Mouse (Mus musculus) c-Kit-negative CD71-positive TER-119-positive erythroid progenitor cells, embryonic 14.5 days (primary cell): ENCODE measurements at regions not wholly inside any gene's neighbourhood (a gene's known extent, or its start where the extent isn't known, plus 50 kb on each side); places are given as distances from the start of the nearest gene placed in this dataset.
"Not testable (repeated sequence)": the region's sequence is repeated elsewhere in the genome, so short reads cannot be mapped to it uniquely, and the experiment has no call there.

ENCODE experiments used
- DNase-seq: peaks from one replicate; pipeline ENCODE4 v3.0.0-alpha.2; 2013; ENCODE audit warnings: low read depth, low spot score

DNA sequence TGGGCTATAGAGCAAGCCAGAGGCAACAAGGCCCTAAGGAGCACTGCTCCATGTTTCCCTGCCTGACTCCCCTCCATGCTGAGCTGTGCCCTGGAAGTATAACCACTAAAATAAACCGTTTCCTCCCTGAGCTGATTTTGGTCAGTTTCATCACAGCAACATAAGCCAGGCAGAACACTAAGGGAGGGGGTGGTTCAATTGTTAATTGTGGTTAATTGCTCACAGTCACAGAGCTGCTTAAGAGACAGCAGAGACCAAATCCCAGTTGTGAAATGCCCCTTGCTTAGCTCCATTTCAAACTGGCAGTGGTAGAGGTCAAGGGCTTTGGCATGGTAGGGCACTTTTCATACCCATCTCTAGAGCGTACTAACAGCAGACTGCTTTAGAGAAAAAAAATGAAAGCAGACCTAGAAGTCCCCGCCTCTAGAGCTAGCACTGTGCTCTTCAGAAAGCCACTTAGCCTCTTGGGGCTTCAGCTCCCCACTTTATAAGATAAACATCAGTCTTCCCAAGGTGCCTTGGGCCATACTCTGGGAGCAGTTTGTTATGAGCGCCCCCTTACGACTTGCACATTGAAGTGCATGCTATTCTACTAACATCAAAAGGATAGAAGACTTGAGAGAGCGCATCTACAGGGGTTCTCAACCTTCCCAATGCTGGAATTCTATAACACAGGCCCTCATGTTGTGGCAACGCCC, 380.3 kb upstream of the Zfp703 start:
- DNase-seq = no peak

DNA sequence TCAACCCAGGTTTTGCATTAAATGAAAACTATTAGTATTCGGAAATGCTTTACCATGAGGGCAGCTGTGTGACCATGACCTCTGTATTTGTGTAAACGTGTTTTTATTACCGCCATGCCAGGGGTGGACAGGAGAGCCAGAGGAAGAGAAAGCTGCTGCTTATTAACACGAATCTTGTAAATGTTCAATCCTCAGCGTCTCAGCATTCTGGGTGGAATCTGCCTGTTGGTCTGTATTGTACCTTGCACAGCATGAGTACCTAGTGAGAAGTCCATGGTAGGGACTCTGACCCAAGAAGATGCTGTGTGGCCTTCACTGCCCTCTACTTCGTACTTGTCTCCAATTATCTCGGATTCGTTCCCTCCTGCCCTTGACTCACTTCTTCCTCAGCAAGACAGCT, 378.6 kb upstream of the Zfp703 start:
- DNase-seq = no peak

DNA sequence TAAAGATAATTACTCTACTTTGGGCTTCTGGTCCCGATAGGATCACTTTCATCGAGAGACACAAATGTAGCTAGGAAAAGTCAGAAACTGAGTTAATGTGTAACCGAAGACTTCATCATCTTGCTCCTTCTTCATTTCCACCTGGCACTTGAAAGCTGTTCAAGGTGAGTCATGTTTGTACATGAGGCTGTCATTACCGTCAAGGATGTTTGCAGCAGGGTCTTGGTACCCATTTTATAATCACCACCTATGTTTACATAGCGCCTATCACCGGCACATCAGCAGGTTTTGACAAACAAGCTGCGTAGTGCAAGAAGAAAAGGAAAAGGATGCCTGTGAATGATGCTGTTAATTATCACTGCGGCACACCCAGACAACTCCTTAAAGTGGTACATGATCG, 377.0 kb upstream of the Zfp703 start:
- no peak for DNase-seq

DNA sequence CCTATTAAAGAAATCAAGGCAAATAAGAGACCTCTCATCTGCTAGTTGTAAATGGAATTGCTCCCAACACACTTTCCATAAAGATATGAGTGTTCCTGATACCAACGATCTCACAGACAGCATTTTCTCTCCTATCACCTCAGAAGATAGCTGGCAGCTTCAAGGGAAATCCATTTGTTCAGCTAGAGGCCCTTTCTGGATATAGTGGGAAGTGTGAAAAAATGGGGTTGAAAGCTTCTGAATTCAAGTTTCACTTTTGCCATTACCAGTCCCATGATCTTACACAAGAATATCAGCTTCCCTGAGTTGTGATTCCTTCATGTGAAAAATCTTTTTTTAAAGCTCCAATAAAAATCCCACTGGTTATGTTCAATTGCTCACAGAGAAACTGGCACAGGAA, 369.1 kb upstream of the Zfp703 start:
- DNase-seq = no peak

DNA sequence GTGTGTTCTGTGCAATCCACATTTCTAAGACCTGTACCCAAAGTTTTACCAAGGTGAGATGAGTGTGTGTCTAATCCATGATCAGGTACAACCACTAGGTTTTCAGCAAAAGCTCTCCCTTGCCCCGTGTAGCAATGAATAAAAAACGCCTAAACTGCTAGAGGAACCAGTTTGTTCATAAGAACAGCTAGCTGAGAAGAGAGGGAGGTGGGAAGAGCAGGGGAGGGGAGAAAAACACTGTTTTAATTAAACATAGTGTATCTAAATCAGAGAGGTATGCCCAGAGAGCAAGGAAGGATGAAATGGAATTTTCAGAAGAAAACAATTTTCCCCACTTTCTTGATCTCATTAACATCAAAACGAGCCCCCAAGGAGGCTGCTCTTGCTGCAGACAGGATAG, 368.5 kb upstream of the Zfp703 start:
- DNase-seq = no peak

DNA sequence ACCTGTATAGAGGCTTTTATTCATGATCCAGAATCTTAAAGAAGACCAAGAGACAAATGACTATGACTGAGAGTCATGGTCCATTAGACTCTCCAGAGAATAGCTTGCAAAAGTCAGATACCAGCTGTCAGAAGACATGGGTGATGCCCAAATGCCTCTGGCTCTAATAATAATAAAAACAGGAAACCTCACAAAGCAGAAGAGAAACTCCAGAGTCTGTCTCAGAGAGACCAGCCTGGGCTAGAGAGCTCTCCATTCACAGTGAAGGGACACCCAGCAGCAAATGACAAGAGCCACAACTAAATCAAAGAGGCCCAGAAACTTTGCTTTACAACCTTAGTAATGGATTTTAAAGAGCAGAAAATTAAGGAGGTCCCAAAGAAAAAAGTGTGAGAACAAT, 365.0 kb upstream of the Zfp703 start:
- no peak for DNase-seq

DNA sequence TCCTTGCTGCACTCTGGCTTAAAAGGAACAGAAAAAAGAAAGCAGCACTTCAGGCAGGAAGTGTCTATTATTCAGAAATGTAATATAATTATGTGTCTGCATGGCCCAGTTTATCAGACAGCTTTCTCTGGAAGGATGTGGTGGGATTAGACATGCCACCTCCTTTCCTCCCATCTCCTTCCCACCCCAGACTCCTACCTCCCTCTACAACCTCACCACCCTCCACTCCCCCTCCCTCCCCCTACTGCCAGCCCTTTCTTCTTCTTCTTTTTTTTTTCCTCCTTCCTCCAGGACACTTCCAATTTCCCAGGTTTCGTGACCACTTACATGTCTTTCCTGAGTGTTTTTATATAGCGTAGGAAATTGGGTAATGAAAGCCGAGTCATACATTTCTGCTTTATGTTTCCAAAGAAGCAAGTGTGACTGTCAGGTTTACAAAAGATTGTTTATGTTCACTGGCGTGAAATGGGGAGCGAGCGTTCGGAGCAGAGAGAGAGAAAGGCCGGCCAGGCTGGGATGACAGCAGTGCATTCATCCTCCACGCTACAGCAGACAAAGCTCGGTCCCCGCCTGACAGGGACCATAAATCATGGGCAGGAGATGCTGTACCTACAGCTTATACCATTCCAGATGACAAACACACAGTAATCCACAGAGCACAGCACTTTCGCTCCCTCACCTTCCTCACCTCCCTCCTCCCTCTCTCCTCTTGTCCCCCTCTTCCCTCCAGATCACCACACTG, 354.6 kb upstream of the Zfp703 start:
- no peak for DNase-seq

DNA sequence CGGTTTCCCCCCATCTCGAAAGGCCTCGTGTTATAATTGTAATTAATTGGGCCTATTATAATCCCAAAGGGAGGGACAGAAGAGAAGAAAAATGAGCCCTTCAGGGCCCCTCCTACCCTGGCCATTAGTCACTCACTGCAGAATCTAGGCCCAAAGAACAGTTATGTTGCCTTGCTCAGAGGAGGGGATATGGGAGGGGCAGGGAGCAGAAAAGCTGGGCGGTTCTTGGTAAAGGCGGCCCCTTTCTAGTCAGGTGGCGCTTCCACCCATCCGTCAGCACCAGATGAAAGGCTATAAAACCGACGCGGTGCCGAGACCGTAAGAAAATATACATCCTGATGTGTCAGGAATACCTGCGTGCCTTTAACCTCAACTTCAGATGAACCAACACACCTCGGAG, 350.9 kb upstream of the Zfp703 start:
- no peak for DNase-seq

DNA sequence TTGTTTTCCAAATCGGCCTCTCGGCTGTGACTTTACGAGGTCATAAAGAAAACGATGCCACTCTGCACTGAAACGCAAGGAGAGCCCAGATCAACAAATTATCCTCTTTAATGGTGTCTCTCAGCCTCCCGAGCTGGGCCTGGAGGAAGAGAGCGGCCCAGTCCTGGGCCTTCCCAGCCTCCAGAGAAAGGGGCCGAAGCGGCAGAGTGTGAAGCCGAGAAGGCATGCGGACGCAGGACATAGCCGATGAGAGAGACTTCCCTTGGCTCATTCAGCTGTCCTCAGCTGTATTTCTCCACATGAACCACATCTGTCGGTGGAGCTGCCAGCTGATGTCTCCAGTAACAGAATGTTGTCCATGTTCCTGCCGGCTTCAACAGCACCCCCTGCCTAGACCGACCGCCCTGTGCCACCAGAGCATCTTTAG, 350.5 kb upstream of the Zfp703 start:
- no peak for DNase-seq

DNA sequence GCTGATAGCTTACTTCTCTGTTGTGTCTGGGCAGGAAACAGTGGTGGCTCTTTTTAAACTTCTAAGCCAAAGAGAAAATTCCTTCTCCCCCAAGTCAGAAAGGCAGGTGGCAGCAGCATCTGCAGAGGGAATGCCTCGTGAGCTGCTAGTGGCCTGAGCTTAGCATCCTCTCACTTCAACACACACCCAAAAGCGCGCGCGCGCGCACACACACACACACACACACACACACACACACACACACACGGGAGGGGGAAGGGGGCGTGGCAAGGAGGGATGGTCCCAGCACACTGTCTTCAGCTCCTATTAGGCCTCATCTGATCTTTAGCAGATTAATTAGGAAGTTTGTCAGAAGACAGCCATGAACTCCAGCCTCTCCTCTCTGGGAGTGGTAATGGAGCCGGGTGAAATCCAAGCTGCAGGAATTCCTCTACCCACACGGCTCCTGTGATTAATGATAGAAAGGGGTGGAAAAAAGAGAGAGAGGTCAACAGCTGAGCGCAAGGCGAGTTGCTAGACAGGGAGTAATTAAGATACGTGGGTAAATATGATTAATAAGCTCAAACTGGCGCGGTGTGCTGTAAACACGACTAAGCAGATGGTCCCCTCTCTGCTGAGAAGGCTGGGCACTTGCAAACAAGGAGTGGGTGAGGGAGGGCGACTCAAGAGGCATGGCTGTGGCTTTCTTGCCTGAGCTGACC, 349.8 kb upstream of the Zfp703 start:
- no peak for DNase-seq

DNA sequence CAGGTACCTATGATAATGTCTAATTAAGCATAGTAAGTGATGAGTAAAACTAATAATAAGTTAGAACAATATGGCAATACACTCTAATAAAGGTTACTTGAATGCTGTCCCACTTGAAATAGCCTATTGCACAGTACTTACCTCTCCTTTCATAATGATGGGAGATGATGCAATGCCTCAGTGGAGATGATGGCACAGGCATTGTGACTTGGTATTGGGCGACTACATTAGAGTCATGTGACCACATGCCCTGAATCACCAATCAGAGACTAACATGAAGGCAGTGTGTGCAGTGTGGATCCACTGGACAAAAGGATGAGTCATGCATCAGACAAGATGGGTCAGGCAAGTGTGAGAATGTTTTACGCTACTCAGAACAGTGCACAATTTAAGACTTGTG, 346.6 kb upstream of the Zfp703 start:
- no peak for DNase-seq

DNA sequence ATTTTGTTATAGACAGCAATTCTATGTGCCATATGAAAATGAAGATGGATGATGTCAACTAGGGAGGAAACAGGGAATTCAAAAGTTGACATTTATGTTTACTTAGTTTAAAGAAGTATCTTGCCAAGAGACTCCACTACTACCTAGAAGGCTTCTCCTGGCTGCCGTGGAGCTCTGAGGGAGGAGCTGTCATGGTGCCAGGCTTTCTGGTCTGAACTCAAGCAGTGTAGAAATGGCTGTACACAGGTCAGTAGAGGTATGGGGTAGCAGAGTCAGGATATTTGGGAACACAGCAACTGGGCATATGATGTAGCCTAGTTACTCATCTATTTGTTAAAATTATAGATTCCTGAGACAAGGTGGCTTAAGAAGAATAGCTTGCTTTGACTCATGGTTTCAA, 341.4 kb upstream of the Zfp703 start:
- DNase-seq = no peak

DNA sequence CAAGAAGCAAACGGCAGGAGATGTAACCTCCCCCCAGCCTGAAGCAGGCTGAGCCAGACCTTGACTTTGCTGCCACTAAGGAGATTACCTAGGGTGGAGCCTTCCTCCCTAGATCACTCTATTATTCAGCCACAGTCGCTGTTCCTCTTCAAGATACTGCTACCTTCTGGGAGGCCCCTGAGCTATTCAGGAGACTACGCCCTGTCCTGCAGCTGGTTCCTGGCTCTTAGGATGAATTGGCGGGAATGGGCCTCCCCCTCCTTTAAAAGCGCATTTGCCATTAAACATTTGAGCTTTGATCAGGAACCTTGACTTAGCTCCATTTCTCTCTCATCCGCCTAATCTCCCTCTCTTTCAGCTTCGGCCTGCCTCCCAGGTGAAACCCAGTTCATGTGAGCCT, 331.8 kb upstream of the Zfp703 start:
- not testable (repeated sequence) for DNase-seq

DNA sequence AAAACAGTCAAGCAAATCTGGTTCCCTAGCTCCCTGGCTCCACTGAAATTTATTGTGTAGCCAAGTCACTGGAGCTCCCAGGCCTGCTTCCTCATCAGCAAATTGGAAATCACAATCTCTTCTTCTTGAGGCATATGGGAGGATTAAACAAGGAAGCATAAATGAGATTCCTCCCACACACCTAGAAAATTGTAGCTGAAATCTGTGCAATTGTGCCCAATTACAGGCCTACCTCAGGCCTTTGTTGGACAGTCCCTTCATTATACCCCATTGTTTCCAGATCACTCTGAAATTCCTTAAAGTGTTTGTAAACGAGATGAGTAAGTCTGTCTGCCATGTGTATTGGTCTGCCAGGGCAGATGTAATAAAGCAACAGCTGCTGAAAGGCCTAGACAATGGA, 326.8 kb upstream of the Zfp703 start:
- no peak for DNase-seq

DNA sequence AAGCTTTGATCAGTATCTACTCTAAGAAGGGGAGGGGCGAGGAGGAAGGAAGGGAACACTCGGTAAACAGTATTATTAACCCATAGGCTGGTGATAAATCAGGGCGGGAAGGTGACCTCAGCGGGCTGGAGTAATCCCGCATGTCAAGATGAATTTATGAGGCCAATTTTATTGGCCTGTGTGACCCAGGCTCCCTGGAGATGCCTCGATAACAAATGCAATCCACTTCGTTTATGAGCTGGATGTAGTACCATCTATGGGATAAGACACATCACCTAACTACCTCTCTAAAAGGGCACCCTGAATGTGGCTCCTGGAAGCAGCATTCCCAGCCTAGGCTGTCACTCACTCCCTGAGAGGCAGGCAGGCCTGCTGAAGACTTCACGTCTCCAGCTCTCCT, 321.2 kb upstream of the Zfp703 start:
- no peak for DNase-seq

DNA sequence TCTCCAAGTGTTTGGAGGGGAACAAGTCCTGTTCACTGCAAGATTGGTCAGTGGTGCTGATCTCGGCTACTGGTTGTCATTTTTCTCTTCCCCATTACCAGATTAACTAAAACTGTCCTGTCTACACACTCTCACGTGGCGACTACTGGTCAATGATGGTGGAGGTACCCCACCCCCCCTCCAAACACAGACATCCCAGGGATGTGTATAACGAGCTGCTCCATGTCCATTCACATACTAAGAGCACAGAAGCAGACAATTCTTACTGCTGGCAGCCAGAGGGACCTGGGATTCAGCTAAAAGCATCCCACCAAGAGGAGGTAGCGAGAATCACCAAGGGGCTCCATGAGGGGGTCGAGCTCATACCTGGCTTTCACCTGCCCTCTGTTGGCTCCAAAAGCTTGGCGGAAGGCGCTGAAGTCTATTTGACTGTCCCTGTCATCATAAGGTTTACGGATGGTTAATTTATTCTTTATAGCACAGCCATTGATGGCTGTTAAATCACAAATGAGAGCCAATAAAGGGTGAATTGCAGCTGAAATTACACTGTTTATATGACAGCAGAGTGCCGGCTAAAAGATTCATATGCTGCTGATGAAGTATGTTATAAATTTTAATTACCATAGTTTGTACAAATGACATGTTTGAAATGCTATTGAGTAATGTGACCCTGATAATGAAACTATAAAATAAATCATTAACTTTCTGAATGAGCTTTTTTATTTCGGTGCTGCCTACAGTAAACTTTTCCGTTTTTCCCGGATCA, 320.6 kb upstream of the Zfp703 start:
- DNase-seq = no peak

DNA sequence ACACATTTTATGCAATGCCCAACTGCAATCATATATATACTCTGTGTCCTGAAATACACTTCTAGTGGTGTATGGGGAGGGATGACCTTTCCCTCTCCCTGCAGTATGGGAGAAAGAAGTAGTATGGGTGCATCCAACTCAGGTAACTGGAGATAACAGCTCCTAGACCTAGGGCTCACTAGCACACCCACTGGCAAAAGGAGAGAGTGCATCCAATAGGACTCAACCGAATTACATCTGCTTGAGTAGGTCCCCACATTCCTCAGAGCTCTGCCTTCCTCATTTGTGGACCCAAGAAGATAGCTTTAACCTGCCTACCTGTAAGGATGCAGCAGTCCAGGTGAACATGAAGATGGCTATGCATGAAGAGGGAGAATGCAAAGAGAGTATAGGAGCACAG, 317.7 kb upstream of the Zfp703 start:
- no peak for DNase-seq

DNA sequence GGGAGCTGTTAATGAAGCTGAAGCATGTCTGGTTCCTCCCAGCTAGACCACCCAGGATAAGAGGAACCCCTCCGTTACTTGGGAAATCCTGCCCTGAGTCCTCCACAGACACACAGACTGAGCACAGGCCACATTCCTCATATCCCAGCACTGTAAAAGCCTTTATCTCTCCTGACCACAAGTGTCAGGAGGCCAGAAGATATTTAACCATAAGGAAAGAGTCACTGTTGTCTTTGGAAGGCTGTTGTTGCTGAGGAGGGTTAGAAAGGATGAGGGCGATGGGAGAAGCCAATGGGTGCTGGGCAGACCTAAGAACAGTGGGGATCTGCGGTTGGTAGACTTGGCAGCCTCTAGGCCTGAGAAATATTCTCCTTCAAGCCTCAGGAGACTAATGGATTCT, 307.6 kb upstream of the Zfp703 start:
- DNase-seq = no peak

DNA sequence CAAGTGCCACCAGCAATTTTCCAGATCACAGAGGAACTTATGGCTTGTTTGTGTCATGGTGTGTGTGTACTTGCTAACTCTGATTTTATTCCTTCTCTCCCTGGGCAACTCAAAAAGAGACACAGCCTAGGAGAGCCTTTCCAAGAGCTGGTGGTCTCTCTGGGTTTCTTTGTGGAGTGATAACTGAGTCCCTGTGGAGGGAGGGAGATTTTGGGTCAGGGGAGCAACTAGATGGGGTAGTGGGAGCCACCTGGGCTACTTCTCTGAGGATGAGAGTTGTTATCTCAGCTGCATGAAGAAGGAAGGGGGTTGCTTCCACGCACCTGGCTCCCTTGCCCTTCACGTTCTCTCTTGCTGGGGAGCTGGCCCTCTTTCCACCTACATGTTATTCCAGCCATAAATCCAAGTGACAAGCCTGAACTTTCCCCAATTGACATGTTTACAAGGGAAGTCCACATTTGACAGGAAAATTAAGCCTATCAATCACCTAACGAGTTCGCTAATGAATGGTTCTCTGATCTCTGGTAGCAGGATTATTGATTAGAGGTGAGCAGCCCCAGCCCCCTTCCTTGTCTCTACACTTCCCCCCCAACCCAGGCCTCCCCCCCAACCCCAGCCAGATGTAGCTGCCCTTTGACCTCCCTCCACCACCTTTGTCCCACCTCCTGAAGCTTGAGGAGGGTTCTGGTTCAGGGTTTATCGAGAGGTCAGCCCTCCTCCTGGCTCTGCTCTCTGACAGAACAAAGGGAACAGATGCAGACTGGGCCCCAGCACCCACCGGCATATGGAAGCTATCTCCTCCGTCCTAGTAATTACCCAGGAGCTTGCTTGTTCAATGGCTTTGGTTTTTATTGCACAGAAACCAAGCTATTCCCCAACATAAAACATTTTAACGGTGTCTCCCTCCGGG, 304.4 kb upstream of the Zfp703 start:
- no peak for DNase-seq

DNA sequence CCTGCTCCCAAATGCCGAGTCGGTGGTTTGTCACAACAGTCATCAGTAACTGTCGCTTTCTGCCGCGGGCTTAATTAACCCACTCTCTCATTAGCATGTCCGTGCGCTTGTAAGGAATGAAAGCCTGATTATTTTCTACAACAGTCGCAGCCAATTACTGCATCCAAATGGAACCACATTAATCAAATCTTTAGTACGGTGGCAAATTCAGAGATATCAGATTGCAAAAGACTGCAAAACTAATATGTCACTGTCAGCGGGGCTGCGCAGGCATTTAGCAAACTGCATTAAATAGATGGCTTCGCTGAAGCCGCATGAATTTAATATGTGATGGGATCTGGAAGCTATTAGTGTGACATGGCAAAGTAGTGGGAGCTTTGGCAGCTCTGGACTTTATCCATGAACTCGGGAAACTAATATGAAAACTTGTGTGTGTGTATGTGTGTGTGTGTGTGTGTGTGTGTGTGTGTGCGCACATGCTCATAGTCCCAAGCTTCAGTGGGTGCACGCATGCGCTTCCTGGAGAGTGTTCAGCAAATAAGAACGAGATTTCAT, 299.5 kb upstream of the Zfp703 start:
- no peak for DNase-seq

DNA sequence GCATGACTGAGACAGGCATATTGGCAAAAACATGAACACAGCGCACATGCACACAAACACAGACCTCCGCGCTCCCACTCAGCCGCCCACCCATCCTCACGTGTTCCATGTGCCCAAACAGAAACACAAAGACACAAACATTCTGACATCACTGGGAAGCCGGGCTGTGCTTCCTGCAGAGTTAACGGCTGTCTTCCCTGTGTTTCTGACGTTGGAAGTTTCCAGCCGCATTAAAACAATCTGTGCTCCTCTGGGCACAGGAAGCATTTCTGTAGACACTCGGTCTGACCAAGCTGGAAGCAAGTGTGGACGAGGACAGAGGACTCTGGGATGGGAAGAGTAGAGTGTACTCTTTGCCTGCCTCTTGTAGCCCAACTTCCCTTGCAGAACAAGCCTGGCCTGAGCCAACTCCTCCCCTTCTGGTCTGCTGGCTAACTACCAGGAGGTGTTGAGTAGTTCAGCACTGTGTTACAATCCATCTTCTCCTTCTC, 296.2 kb upstream of the Zfp703 start:
- DNase-seq = no peak
